Mouse (Mus musculus) midbrain, embryonic 14.5 days (tissue): ENCODE data around the gene Rin2. TPM values are rescaled to one million over a fixed set of nuclear protein-coding genes. Genes with fewer than 3 reads are reported as not detected.

Experiments used
- ATAC-seq: fragments of 200-750 bp; cut with Nextera tagmentation; 2 replicates; pipeline ENCODE4 v1.8.0; 2017; ENCODE audit warnings: moderate number of reproducible peaks, moderate library complexity; ENCODE audit not compliant: low FRiP score, low TSS enrichment
- DNase-seq: peaks from one replicate; pipeline ENCODE4 v3.0.0-alpha.2; 2015
- H3K27ac ChIP-seq: fragments of 300-500 bp; sonication (generic); replicated peaks from 2 replicates; pipeline ENCODE4 v1.5.1; 2014; ENCODE audit warnings: mild to moderate bottlenecking, low read depth, low read length, moderate library complexity
- H3K27me3 ChIP-seq: fragments of 300-500 bp; sonication (generic); 2 replicates; pipeline ENCODE4 v1.6.1; 2014; ENCODE audit warnings: low read length, control low read depth, mixed read lengths; ENCODE audit not compliant: control insufficient read depth, insufficient read depth
- H3K36me3 ChIP-seq: fragments of 300-500 bp; sonication (generic); 2 replicates; pipeline ENCODE4 v1.6.1; 2014; ENCODE audit warnings: low read length, control low read depth; ENCODE audit not compliant: control insufficient read depth, insufficient read depth
- H3K4me1 ChIP-seq: fragments of 300-500 bp; sonication (generic); 2 replicates; pipeline ENCODE4 v1.6.1; 2014; ENCODE audit warnings: mild to moderate bottlenecking, antibody characterized with exemption, low read length, control low read depth; ENCODE audit not compliant: control insufficient read depth, insufficient read depth
- H3K4me2 ChIP-seq: fragments of 300-500 bp; sonication (generic); 2 replicates; pipeline ENCODE4 v1.6.1; 2014; ENCODE audit warnings: mild to moderate bottlenecking, low read length, moderate library complexity
- H3K4me3 ChIP-seq: fragments of 300-500 bp; sonication (generic); replicated peaks from 2 replicates; pipeline ENCODE4 v1.5.1; 2014; ENCODE audit warnings: low read depth, low read length
- H3K9ac ChIP-seq: fragments of 300-500 bp; sonication (generic); replicated peaks from 2 replicates; pipeline ENCODE4 v1.6.1; 2014; ENCODE audit warnings: mild to moderate bottlenecking, low read length, moderate library complexity
- H3K9me3 ChIP-seq: fragments of 300-500 bp; sonication (generic); 2 replicates; pipeline ENCODE4 v1.6.1; 2016; ENCODE audit warnings: low read length, control low read depth, mixed read lengths; ENCODE audit not compliant: control insufficient read depth
- WGBS: fragments of 180-500 bp; shearing (Covaris S2); extraction: QIAGEN DNeasy Blood & Tissue Kit; methylation state at CpG from one replicate; pipeline ENCODE4 v1.1.7; 2014; 5-methylcytosine and 5-hydroxymethylcytosine counted together
- polyA plus RNA-seq: library from polyadenylated mRNA; unstranded; fragments of >200 nt; fragmentation: Nextera tagmentation; extraction: Ambion mirVana; gene quantifications from 2 replicates; pipeline ENCODE4 v1.2.1, GENCODE M21; 2014

Gene Rin2
- polyA plus RNA-seq, 1 experiment from 2014 or later = 14.6 TPM

DNA sequence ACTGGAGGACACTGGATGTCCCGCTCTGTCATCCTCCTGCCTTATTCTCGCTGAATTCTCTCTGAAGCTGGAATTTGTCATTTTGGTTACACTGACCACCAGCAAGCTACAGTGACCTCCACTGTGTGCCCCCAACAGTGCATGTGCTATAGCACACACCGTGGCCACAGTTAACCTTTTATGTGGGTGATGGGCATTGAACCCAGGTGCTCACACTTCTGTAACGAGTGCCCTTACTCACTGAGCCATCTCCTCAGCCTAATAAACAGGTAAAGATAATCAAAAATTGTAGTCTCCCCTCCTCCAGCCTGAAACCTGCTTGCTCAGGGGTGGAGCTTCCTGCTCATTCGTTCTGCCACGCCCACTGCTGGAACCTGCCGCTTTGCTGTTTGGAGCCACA is 13.8 kb upstream of the Rin2 start:
- DNase-seq (no peak), ATAC-seq (no peak)
- Histone ChIP-seq H3K9me3 (no peaks in the 10 kb centered on the region), H3K36me3 (no peaks in the 10 kb centered on the region), H3K9ac (no peak overlapping the region), H3K27me3 (no peaks in the 10 kb centered on the region), H3K4me3 (no peak overlapping the region), H3K4me2 (no peak overlapping the region), H3K27ac (no peak overlapping the region), H3K4me1 (0 out of 2 replicates have a peak, but pooled peaks cover 3% of the 10 kb centered on the region)
- 78% methylated on average over 6 of the region's 7 CpGs for WGBS

DNA sequence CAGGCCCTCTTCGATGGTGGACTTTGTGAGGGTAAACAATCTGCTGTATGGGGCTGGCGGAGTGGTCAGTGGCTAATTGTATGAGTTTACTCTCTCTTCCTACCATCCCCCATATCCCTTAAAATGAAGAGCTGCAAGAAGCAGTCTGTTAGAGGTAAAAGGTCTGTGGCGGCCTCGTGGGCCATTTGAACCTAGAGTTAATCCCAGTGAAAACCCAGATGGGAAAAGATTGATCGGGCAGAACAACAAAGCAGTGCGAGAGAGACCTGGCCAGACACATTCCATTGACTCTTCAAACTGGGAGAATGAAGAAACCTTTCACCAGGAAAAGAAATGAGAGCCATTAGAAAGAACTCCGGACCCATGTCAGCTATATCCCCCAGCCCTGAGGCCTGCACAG is 11.1 kb upstream of the Rin2 start:
- no peak for ATAC-seq
- Histone ChIP-seq H3K27ac (no peak overlapping the region), H3K4me3 (no peak overlapping the region), H3K4me2 (no peak overlapping the region), H3K9me3 (no peaks in the 10 kb centered on the region), H3K4me1 (0 out of 2 replicates have a peak, but pooled peaks cover 3% of the 10 kb centered on the region), H3K27me3 (no peaks in the 10 kb centered on the region), H3K36me3 (no peaks in the 10 kb centered on the region), H3K9ac (no peak overlapping the region)
- no peak for DNase-seq
- WGBS = 79% methylated on average over 7 of the region's 7 CpGs

DNA sequence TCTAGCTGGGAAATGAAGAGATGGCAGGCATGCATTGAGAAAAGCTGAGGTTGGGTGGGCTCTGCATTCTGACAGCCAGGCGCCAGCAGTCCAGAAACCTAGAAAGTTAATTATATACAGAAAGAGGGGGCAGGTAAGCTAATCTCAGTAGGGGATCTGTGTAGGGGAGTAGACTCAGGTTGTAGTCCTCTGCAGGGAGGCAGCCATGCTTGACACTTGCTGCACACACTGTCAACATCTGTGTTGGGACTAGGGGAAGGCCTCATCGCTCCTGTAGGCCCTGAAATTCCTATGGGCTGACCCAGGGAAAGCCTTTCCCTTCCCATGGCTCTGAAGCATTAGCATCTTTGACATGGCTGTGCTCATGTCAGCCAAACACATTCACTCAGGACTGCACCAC is 10.7 kb upstream of the Rin2 start:
- H3K4me1 ChIP-seq = 0 out of 2 replicates have a peak, but pooled peaks cover 3% of the 10 kb centered on the region
- H3K9ac ChIP-seq = no peak overlapping the region
- no peaks in the 10 kb centered on the region for H3K9me3 ChIP-seq
- no peak overlapping the region for H3K4me3 ChIP-seq
- no peak for DNase-seq
- ATAC-seq = no peak
- WGBS = 77% methylated on average over 2 of the region's 2 CpGs
- H3K36me3 ChIP-seq = no peaks in the 10 kb centered on the region
- no peaks in the 10 kb centered on the region for H3K27me3 ChIP-seq
- no peak overlapping the region for H3K27ac ChIP-seq
- H3K4me2 ChIP-seq = no peak overlapping the region

DNA sequence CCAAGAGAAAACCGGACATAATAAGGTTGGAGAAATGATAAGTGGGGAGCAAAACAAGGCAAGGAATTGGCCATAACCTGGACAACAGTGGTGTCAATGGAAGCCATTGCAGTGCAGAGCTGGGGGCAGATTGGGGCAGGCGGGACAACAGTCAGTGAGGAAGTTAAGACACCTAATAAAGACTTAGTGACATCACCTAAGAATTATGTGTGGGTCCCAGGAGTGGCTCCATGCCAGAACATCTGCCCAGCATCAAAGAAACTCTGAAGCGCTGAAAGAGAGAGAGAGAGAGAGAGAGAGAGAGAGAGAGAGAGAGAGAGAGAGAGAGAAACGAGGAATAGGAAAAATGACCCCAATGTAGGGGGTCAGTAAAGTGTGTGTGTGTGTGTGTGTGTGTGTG is 6.9 kb upstream of the Rin2 start:
- H3K4me2 ChIP-seq = no peak overlapping the region

DNA sequence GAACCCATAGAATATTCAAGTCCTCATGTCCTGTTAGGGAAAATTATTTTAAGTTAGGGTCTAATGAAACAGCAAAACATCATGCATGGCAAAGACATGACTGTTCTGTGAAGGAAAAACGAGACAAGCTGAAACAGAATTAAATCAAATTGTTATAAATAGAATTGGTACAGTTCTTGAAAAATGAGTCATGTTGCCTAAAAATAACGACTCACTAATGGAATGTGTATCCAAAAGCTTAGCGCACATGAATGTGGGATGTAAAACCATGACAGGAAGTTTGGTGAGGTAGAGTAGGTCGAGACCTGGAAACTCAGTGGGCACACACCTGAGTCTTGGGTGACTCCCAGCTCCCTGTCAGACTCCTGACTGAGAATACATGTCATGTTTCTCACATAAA is 4.9 kb upstream of the Rin2 start:
- 89% methylated on average over 4 of the region's 4 CpGs for WGBS
- Histone ChIP-seq H3K27ac (no peak overlapping the region), H3K9me3 (no peaks in the 10 kb centered on the region), H3K4me2 (no peak overlapping the region), H3K4me3 (no peak overlapping the region), H3K4me1 (no peaks in the 10 kb centered on the region), H3K9ac (no peak overlapping the region), H3K36me3 (no peaks in the 10 kb centered on the region), H3K27me3 (no peaks in the 10 kb centered on the region)
- ATAC-seq = no peak
- DNase-seq = no peak

More for the DNA sequence above, 6.9 kb upstream of the Rin2 start:
- Histone ChIP-seq H3K27ac (no peak overlapping the region), H3K27me3 (no peaks in the 10 kb centered on the region), H3K36me3 (no peaks in the 10 kb centered on the region), H3K9ac (no peak overlapping the region), H3K9me3 (no peaks in the 10 kb centered on the region), H3K4me1 (no peaks in the 10 kb centered on the region), H3K4me3 (no peak overlapping the region)
- DNase-seq = no peak
- WGBS = 89% methylated on average over 4 of the region's 4 CpGs
- no peak for ATAC-seq

DNA sequence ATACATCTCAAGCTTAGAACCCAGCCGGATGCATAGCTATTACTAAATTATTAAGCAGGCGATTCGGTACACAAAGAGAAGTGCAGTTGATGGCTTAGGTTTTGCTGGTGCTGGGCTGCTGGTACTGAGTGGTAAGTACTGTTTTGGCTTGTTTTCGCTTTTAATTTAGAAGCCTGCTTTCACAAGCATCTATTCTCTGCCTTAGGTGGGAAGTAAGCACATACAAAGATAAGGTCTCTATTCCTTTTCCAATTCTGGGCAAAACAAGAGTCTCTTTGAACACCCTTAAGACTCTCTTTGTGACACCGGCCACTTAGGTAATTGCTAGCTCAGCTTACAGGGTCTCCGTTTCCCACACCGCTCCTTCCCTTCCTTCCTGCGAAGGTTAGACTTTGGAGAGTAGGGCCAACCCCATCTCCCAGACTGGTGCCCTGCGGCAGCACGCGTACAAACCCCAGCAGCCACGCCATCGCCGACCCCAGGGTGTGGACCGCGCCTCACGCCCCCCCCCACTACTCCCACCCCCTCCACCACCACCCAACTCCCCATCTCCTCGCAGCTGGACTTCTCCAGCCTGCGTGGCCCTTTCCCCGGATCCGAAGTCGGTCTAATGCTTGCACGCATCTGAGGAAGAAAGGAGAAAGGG is 396 bp upstream of the Rin2 start:
- H3K36me3 ChIP-seq = no peaks in the 10 kb centered on the region
- H3K4me2 ChIP-seq = peak overlapping the region; percentile 93
- H3K4me3 ChIP-seq = peak overlapping the region; percentile 68
- H3K27me3 ChIP-seq = no peaks in the 10 kb centered on the region
- ATAC-seq (peak; percentile 37; the same call in 1 of the 2 replicates), DNase-seq (peak; percentile 51)
- H3K27ac ChIP-seq = no peak overlapping the region
- peak overlapping the region; percentile 72 for H3K9ac ChIP-seq
- no peaks in the 10 kb centered on the region for H3K9me3 ChIP-seq
- WGBS = 4% methylated on average over 23 of the region's 23 CpGs
- H3K4me1 ChIP-seq = no peaks in the 10 kb centered on the region

DNA sequence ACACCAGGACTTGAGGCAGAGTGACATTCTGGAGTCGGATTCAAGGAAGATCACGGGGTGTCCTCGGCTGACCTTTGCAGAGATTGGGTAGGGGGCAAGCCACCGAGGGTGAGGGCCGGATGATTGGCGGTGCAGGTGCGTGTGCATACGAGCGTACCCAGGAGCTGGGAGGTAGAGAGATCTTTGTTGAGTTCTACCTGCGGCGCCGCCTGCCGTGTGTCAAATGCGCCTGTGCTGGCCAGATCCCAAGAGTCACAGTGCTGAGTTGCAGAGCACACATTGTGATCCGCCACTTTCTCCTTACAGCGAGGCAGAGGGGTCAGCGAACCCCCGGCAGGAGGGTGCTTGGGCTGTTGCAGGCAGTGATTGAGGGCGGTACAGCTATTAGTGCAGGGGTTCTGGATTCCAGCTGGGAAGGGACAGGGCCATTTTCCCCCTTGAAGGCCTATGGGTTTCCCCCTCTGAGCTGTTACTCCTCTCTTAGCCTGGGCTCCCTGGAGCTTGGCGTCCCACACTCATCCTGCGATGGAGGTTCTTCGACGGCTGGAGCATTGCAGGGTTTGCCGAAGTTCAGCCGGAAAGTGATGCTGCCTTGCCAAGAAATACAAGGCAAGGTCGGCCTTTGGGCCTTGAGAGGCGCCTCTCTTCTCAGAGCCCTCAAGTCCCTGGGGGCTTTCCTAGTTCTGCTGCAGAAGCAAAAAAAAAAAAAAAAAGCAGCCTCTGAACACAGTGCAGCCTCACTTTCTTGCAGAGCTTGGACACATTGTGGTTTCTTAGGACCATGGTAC is 935 bp downstream of the Rin2 start:
- DNase-seq = peak; percentile 77
- 8% methylated on average over 27 of the region's 27 CpGs for WGBS
- H3K9ac ChIP-seq = peak overlapping the region; percentile 72
- no peaks in the 10 kb centered on the region for H3K36me3 ChIP-seq
- H3K4me3 ChIP-seq = peak overlapping the region; percentile 68
- no peaks in the 10 kb centered on the region for H3K27me3 ChIP-seq
- H3K4me2 ChIP-seq = peak overlapping the region; percentile 93
- no peaks in the 10 kb centered on the region for H3K4me1 ChIP-seq
- H3K9me3 ChIP-seq = no peaks in the 10 kb centered on the region
- H3K27ac ChIP-seq = peak overlapping the region; percentile 52; the same call in 1 of the 2 replicates
- ATAC-seq = peak; percentile 38; the same call in 1 of the 2 replicates

DNA sequence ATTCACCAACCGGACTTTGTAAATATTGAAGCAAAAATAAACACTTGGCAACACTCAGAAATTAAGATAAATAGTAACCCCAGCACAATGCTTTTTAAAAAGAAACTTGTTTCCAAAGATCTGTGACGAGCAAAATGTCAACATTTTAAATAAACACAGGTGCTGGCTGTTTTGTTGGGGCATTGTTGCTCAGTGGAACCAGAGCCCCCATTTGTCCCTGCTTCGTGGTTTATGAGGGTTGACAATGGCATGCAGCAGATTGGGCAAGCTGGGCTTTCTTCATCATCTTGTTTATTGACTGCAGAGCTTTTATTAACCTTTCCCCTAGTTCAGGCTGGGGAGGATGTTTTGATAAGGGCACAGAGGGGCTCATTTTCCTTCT is 1.5 kb downstream of the Rin2 start:
- Histone ChIP-seq H3K36me3 (no peaks in the 10 kb centered on the region), H3K27me3 (no peaks in the 10 kb centered on the region), H3K9me3 (no peaks in the 10 kb centered on the region), H3K4me3 (peak overlapping the region; percentile 68; the same call in 1 of the 2 replicates), H3K4me2 (peak overlapping the region; percentile 93; the same call in 1 of the 2 replicates), H3K4me1 (no peaks in the 10 kb centered on the region), H3K9ac (no peak overlapping the region; the same call in 1 of the 2 replicates), H3K27ac (no peak overlapping the region)
- 82% methylated on average over 3 of the region's 3 CpGs for WGBS
- DNase-seq = no peak
- ATAC-seq = no peak
